Mouse (Mus musculus) c-Kit-positive CD71-positive TER-119-negative erythroid progenitor cells, embryonic 14.5 days (primary cell): Measurements from ENCODE around the gene Cyp26b1.
A peak's percentile ranks its signal among the peaks of the same experiment; 100 is the strongest.
"Not testable (repeated sequence)": the region's sequence is repeated elsewhere in the genome, so short reads cannot be mapped to it uniquely, and the experiment has no call there.

Experiments
- DNase-seq: peaks from one replicate; pipeline ENCODE4 v3.0.0-alpha.2; 2013; ENCODE audit warnings: low read depth

Gene Cyp26b1

GRCm38 (mm10) chr6:84593693-84594092 is at the start of gene Cyp26b1:
Cyp26b1 (minus strand) TSS chr6:84593908.
- DNase-seq, result no peak

- DNase-seq, result no peak
Measured at GRCm38 (mm10) chr6:84641062-84641431, 47.3 kb upstream of the Cyp26b1 start.

GRCm38 (mm10) chr6:84640324-84641061 is 46.8 kb upstream of the Cyp26b1 start:
- no peak for DNase-seq

GRCm38 (mm10) chr6:84638206-84638605 is 44.5 kb upstream of the Cyp26b1 start:
- no peak for DNase-seq

GRCm38 (mm10) chr6:84631588-84631987 is 37.9 kb upstream of the Cyp26b1 start:
- no peak for DNase-seq

GRCm38 (mm10) chr6:84630276-84630675 is 36.6 kb upstream of the Cyp26b1 start:
- DNase-seq, result no peak

GRCm38 (mm10) chr6:84628831-84629230 is 35.1 kb upstream of the Cyp26b1 start:
- no peak for DNase-seq

- no peak for DNase-seq
Measured at GRCm38 (mm10) chr6:84626398-84626797, 32.7 kb upstream of the Cyp26b1 start.

- DNase-seq, result no peak
Measured at GRCm38 (mm10) chr6:84619166-84619565, 25.5 kb upstream of the Cyp26b1 start.

- no peak for DNase-seq
Measured at GRCm38 (mm10) chr6:84617051-84617450, 23.3 kb upstream of the Cyp26b1 start.

- no peak for DNase-seq
Measured at GRCm38 (mm10) chr6:84616586-84616985, 22.9 kb upstream of the Cyp26b1 start.

- DNase-seq, result no peak
Measured at GRCm38 (mm10) chr6:84613561-84613960, 19.9 kb upstream of the Cyp26b1 start.

- no peak for DNase-seq
Measured at GRCm38 (mm10) chr6:84601136-84601889, 7.6 kb upstream of the Cyp26b1 start.

- DNase-seq, result not testable (repeated sequence)
Measured at GRCm38 (mm10) chr6:84599296-84599695, 5.6 kb upstream of the Cyp26b1 start.

GRCm38 (mm10) chr6:84598725-84599124 is 5.0 kb upstream of the Cyp26b1 start:
- DNase-seq, result no peak

GRCm38 (mm10) chr6:84594626-84595025 is 918 bp upstream of the Cyp26b1 start:
- DNase-seq, result no peak

- no peak for DNase-seq
Measured at GRCm38 (mm10) chr6:84590961-84591745, 2.6 kb downstream of the Cyp26b1 start.

GRCm38 (mm10) chr6:84589742-84590686 is 3.7 kb downstream of the Cyp26b1 start:
- peak; percentile 43 for DNase-seq

- DNase-seq, result no peak
Measured at GRCm38 (mm10) chr6:84588895-84589652, 4.6 kb downstream of the Cyp26b1 start.

- no peak for DNase-seq
Measured at GRCm38 (mm10) chr6:84588221-84588894, 5.3 kb downstream of the Cyp26b1 start.
